Mouse (Mus musculus): ENCODE results near the gene Hpf1.

Gene Hpf1

GRCm38 (mm10) chr8:60889843-60890519 lies at the start of gene Hpf1:
Gene Hpf1, plus strand, starts transcription at chr8:60890418.
- DNase-seq (ENCODE audit: low read depth), result peak; percentile 98

DNA sequence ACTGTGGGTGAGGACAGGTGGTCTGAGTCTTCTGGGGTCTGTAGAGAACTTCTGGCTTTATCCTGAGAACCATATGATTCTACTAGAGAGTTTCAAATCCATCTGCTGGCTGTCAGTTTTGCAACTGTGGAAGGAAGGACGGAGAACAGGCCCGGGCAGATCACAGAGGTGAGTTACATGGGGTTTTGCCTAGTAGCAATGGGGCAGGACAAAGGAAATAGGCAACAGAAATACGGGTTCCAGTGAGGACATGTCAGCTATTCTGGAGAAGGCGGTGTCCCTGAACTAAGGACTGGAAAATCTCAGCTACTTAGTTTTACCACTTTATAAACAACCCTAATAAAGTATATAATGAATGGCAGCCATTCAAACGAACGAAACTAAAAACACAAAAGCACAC lies 47.8 kb upstream of the Hpf1 start:
- DNase-seq (ENCODE audit: low read depth), result no peak

DNA sequence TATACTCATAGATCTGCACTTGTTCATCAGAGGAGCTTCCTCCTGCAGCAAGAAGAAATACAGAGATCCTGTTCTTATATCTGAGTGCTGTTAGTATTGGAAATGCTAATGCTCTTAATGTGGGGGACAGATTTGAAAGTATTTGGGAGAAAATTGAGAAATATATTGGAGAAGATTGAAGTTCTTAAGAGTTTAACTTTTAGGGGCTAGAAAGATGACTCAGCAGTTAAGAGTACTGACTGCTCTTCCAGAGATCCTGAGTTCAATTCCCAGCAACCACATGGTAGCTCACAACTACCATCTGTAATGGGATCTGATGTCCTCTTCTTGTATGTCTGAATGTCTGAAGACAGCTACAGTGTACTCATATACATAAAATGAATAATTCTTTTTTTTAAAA lies 32.7 kb upstream of the Hpf1 start:
- no peak for DNase-seq (ENCODE audit: low read depth)

DNA sequence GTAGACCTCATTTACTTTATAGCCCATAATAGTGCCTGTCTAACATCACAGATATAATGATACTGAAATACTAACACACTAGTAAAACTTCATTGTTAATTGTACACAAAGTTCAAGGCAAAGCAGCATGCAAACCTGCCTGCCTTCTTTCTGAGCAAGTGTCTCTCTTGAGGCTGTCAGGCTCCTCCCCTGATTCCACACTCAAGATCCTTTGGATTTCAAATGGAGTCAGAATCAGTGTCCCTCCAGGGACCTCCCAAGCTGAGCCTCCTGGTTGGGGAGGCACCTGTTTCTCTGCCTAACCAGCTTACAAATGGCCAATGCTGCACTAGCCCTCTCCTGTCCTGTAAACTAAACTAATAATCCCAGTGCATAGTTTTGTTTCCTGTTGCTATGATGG lies 32.1 kb upstream of the Hpf1 start:
- DNase-seq (ENCODE audit: low read depth), result no peak

GRCm38 (mm10) chr8:60858911-60859476 lies 31.2 kb upstream of the Hpf1 start:
- no peak for DNase-seq (ENCODE audit: low read depth)

GRCm38 (mm10) chr8:60859605-60860004 lies 30.6 kb upstream of the Hpf1 start:
- DNase-seq (ENCODE audit: low read depth), result peak; percentile 99

- DNase-seq (ENCODE audit: low read depth), result no peak
These were observed 29.5 kb upstream of the Hpf1 start for GRCm38 (mm10) chr8:60860749-60861148.

- peak; percentile 65 for DNase-seq (ENCODE audit: low read depth)
These were observed 28.4 kb upstream of the Hpf1 start for GRCm38 (mm10) chr8:60861783-60862182.

GRCm38 (mm10) chr8:60864875-60865274 lies 25.3 kb upstream of the Hpf1 start:
- no peak for DNase-seq (ENCODE audit: low read depth)

DNA sequence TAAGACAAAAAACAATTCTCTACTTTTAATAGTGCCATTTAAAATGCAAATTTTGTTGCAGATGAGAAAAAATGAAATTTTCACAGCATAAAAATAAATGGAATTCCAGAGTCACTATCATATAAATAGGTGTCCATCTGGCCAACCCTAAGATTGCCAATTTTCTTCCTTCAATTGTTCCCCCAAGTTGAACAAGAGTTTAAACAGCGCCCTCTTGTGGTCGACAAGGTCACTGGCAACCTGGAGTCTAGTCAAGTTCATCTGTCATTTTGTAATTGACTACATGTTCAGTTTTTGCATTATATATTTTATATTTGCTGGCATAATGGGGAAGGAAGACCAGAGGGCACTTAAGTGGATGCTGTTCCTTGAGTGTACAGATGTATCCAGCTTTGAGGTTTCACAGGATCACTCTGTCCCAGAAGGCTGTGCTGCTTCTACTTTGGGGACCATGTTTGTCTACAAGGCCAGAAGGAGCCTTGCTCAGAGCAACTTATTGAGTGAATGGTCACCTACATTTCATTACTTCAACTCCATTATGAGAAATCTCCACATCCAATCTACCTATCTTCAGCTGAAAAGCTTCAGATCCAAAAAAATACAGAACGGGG lies 24.6 kb upstream of the Hpf1 start:
- peak; percentile 85 for DNase-seq (ENCODE audit: low read depth)

DNA sequence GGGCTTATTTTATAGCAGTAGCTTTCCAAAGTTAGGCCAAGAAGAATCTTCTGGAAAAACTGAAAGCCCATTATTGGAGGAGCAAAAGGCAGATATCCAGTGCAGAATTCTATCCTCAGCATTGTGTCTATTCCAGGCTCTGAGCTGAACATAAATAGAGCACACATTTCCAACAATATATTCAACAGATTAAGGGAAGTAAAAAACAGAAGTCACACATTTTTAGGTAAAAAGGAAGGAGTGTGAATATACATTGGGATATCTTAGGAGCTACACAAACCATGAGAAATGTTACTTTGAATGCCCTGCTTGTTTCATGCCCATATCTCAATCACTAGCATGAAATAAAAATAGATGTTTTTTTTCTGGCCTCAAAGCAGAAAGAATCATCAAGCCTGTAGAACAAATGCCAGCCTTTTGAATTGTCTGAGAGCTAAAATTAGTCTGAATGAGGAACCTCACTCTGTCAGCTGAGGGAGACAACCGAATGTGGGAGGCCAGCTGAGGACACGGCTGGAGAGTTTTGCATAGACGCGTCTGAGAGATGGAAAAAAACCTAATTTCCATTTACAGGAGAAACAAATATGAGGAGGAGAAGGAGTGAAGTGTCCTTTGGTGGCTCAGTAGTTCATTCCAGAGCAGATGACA lies 22.6 kb upstream of the Hpf1 start:
- DNase-seq (ENCODE audit: low read depth), result no peak

- DNase-seq (ENCODE audit: low read depth), result no peak
These were observed 21.8 kb upstream of the Hpf1 start for GRCm38 (mm10) chr8:60868236-60868965.

DNA sequence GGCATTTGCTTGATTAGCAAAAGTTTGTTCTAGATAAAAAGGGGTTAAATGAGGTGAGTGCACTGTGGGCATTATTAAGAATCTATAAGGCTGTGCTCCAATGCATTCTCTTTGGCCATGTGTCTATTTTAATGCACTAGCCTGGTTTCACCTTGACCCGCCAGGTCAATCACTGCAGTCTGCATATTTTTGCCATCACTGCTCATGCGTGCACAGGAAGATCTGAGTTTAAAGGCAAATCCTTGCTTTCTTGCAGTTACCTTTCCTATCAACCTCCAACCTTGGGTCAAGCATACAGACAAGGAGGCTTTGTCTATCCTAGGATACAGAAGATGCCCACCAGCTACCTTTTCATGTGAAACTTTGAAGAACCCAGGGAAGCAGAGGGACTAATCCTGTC lies 20.5 kb upstream of the Hpf1 start:
- DNase-seq (ENCODE audit: low read depth), result no peak

DNA sequence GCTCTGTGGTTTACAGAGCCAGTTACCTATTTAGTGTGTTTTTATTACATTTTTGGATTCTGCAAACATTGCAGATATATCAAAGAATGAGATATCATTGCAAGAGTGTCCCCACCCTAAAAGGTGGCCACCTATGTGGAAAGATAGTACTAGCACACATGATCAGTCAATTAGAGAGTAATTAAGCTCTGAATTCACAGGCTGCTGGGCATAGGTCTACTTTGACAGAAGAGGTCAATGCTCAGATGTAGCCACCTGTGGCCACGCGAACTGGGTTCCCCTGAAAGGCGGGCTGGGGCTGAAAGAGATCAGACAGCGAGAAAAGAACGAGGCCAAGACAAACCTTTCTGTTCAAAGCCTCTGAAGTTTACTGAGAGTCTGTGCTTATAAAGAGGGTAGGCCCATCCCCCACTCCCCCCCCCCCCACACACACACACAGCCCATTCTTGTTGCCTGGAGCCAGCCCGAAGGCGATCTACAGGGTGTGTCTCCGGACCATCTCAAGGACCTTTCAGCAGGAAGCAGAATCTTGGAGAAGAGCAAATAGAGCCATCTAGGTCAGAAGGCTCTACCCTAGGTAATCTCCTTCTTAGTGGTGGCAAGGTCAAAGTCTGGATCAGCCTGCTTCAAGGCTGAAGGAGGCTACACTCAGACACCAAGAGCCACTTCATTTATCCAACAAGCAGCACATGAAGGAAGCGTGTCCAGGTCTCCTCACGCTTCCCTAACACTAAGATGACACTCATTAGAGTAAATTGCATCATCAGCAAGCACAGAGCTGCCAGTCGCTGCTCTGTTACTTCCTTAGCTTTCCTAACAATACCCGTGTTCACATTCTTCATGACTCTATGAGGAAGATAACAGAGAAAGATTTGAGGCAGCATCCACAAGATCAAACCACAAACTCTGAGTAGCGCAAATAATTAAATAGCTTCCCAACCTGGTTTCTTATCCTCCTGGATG lies 19.7 kb upstream of the Hpf1 start:
- DNase-seq (ENCODE audit: low read depth), result no peak

DNA sequence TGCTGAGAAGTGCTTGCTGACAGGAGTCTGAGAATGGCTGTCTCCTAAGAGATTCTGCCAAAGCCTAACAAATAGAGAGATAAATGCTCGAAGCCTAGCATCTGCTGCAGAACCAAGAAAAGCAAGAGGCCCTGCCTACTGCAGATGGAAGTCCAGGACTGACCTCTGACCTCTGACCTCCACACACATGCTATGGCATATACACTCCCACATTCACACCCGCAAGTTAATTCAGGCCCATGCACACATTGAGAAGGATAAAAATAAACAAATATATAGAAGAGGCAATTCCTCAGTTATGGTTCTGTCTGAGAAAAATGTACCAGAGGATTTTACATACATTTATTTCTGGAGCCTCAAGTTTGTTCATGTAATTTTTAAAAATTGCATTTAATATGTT lies 11.6 kb upstream of the Hpf1 start:
- DNase-seq (ENCODE audit: low read depth), result no peak

DNA sequence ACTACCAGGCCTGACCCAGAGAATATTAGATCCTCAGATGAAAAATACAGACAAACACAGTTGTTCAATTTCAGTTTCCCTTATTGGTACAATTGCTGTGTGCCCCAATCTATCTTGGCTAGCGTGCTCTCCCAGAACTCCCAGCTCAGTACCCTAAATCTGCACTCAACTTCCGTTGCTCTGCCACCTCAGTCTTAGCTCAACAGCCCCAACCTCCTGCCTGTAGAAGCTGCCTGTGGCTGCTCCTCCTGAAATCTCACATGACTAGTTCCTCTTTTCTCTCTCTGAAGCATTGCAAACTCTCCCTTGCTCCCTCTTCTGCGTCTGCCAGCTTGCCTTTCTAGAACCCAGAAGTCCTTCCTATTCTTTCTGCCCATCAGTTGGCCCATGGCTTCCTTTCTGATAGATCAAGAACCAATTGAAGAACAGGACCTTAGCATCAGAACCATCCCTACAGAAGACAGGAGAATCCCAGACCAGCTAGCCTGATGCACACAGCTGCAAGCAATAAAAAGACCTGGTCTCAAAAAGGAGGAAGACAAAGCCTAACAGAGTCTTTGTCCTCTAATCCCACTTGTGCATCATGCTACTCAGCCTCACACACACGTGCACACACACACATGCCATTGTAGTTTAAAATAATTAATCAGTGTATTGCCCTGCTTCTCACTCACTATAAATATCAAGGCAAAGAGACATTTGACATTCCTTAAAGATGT lies 6.6 kb upstream of the Hpf1 start:
- peak; percentile 65 for DNase-seq (ENCODE audit: low read depth)

GRCm38 (mm10) chr8:60886736-60887135 lies 3.5 kb upstream of the Hpf1 start:
- DNase-seq (ENCODE audit: low read depth), result no peak

DNA sequence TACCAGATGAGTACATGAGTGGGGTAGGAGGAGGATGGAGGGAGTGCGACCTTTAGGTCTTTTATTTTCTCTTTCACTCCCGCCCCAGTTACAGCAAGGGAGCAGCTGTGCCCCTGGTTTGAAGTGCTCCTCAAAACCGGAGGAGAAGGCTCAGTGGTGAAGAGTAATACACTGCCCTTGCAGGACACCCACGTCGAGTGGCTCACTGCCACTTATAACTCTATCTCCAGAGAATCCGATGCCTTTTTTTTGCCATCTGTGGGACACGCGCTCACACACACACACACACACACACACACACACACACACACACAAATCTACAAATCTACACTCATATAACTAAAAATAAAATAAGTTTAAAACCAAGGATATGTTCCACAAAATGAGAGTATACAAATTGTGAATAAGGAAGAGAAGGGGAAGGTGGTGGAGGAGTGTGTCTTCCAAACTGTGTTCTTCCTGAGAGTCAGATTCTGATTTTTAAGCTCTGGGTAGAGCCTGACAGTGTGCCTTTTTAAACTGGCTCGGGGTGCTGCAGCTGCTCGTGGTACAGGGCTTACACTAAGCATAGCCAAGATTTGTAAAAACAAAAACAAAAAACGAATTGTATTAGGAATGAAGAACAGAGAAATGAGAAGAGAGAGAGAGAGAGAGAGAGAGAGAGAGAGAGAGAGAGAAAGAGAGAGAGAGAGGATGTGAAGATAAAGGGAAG lies 931 bp upstream of the Hpf1 start:
- DNase-seq (ENCODE audit: low read depth), result no peak

GRCm38 (mm10) chr8:60890520-60890874 lies 279 bp downstream of the Hpf1 start:
- no peak for DNase-seq (ENCODE audit: low read depth)

GRCm38 (mm10) chr8:60891757-60892156 lies 1.5 kb downstream of the Hpf1 start:
- peak; percentile 15 for DNase-seq (ENCODE audit: low read depth)

All from 416B (cell line).